Mouse (Mus musculus) 3T3-L1 (cell line): ENCODE results near the gene Med12l.

Experiments used
- DNase-seq: peaks from one replicate; pipeline ENCODE4 v3.0.0-alpha.2; 2015; ENCODE audit warnings: low read depth, low spot score

The Med12l gene

GRCm38 (mm10) chr3:59312610-59313009 is 307.0 kb downstream of the Med12l start:
- peak; percentile 71 for DNase-seq

DNA sequence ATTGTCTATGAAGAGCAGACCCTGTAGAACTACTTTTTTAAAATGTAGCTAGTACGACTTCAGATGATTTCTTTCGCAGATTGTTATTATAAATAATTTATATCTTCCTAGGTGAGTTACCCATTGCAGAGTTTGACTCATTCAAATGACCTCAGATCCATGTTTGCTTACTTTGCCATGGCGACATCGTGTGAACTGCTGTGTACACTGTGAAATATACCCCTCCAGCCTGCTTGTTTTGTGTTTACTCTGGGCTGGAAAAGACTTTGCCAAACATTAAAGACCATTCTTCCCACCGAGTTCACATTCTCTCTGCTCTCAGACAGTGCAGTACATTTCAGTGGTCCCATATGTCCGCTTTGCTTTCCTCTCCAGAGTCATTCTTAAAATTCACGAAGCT is 310.5 kb downstream of the Med12l start:
- DNase-seq: no peak

- peak; percentile 75 for DNase-seq
These were observed 315.8 kb downstream of the Med12l start for GRCm38 (mm10) chr3:59321278-59321876.

DNA sequence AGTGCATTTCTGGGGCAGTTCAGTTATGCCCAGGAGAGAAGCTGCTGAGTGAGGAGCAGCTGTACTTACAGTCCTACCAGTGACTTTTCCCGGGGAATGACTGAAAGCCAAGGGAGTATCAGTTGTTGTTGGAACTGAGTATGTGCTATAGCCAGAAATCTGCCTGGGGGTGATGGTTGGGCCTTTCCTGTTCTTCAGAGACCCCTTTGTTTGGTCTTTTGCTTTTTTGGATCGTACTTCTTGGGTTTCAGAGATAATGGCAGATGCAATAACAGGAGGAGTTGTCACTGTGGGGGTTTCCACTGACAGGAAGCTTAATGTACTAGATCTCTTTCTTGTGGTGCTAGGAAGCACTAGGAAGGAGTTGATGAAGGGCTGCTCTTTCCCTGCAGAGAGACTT is 322.9 kb downstream of the Med12l start:
- no peak for DNase-seq

GRCm38 (mm10) chr3:59341647-59342427 is 336.2 kb downstream of the Med12l start:
- DNase-seq: no peak

- no peak for DNase-seq
These were observed 337.4 kb downstream of the Med12l start for GRCm38 (mm10) chr3:59343026-59343425.

- DNase-seq: no peak
These were observed 338.7 kb downstream of the Med12l start, which contains the start of gene Igsf10 for GRCm38 (mm10) chr3:59344065-59344905. Gene Igsf10, minus strand, starts transcription at chr3:59344394.

DNA sequence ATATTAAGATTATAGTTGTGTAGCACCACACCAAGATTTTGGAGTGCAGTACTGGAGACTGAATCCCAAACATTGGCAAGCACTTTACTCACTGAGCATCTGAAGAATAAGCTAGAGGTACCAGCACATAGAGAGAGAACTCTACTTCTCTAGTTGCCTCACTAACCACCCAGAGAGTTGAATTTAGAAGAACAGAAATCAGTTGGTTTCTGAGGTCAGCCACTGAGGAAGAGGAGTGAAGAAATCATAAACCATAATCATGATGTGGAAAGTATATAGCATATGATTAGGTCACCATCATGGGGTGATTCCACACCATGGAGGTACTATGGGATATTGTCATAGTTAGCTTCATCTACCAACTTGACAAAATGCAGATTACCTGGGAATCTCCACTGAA is 346.1 kb downstream of the Med12l start:
- no peak for DNase-seq

GRCm38 (mm10) chr3:59354156-59354555 is 348.5 kb downstream of the Med12l start:
- peak; percentile 79 for DNase-seq

DNA sequence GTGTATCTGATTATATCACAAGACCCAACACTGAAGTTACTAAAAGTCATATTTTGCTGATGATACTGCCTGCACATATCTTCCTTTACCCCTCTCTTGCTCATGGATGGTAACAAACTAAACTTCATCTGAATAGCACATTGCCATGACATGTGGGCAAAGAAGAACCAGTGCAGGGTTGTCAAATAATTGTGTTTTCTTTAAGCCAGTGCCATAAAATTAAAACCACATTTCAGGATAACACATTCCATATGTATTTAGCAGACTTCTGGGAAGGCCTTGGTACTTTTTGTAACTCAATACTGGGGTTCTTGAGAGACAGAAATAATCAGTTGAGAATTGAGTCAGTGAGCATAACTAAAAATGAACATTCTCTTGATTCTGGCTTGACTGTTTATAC is 354.5 kb downstream of the Med12l start:
- peak; percentile 72 for DNase-seq

DNA sequence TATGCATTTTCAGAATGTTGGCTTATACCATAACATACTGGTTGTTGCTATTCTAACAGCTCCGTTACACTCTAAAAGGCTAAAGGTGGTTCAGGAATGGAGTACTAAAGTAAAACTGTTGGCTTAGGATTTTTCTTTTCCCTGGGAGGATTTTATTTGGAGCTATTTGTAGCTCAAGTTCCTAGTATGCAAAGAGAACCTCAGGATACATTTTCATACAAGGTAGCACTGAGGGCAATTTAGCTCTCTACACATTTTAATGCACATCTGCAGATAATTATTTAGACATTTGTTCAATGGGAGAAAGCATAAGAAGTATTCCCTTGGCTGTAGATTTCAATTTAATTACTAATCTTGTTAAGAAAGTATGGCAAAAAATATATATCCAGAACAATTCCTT is 356.3 kb downstream of the Med12l start:
- DNase-seq: no peak
